Mouse (Mus musculus) 3T3-L1 (cell line): Measurements from ENCODE around the gene Ifnar1.

Experiments used
- DNase-seq: peaks from one replicate; pipeline ENCODE4 v3.0.0-alpha.2; 2015; ENCODE audit warnings: low read depth, low spot score

Gene Ifnar1

GRCm38 (mm10) chr16:91461066-91461638, 23.9 kb upstream of the Ifnar1 start:
- DNase-seq = no peak

- no peak for DNase-seq
Observed at GRCm38 (mm10) chr16:91461773-91462181, 23.3 kb upstream of the Ifnar1 start.

- DNase-seq = no peak
Observed at GRCm38 (mm10) chr16:91462644-91463043, 22.4 kb upstream of the Ifnar1 start.

DNA sequence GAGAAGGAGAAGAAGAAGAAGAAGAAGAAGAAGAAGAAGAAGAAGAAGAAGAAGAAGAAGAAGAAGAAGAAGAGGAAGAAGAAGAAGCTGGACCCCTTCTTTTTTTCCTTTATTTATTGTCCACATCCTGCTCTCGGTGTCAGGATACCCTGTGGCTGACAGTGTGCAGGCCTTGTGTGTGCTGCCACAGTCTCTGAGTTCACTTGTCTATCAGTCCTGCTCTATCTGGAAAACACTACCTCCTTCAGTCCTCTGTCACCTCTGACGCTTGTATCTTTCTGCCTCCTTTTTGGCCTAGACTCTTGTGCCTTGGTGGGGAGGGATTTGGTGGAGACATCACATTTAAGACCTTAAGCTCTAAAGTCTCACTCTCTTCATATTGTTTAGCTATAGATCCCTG, 21.6 kb upstream of the Ifnar1 start:
- DNase-seq = no peak

- DNase-seq = no peak
Observed at GRCm38 (mm10) chr16:91463836-91464400, 21.1 kb upstream of the Ifnar1 start.

DNA sequence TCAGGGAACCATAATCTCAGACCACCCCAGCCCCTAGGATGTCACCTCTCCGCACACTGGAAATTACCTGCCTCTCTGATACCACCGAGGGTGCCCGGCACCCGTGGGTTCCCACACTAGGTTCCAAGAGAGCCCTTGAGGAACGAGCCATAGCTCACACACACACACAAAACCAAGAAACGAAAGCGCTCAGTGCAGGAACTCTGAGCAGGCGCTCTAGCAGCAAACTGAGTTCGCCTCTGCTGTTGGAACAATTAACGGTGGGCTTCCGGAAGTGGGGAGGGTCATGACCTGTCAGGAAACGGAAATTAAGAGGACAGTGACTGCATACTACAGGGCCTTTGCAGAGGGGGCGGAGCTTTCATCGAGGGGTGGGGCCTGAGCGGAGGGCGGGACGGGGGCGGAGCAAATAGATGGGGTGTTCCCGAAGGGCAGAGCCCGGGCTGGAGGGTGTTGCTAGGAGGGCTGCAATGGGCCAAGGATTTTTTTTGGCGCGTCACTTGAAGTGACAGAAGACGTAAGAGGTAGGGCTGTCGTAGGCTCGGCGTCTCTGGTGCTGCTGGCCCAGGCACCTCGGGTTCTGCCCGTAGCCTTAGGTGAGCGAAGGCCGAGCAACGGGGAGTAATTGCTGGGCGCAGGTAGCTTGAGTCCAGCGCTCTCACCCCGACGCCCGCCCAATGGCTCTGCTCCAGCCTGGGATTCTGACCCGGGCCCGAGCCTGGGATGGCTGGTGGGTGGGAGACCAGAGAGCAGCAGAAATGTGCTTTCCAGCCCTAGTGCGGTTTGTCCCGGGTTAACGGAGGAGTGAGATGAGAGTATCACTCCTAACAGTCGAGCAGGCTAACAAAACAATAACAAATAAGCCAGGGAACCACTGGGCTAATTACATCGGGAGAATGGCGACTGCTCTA, 20.2 kb upstream of the Ifnar1 start:
- DNase-seq = peak; percentile 88

GRCm38 (mm10) chr16:91465505-91466240, 19.4 kb upstream of the Ifnar1 start:
- DNase-seq = no peak

DNA sequence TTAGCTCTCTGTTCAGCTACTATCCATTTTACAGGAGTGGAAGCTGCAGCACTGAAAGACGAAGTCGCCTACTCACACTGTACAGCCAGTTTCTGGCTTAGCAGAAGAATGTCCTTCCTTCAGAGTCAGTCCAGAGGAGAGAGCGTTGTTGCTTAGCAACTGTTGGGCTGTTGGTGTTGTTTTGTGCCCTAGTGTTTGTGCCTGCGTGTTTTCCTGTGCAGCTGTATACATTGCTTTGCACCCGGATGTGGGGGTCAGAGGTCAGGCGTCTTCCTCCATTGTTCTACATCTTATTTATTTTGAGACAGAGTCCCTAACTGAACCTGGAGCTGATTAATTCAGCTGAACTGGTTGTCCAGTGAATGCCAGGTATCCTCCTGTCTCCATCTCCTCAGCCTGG, 18.5 kb upstream of the Ifnar1 start:
- no peak for DNase-seq

- no peak for DNase-seq
Observed at GRCm38 (mm10) chr16:91470470-91470869, 14.6 kb upstream of the Ifnar1 start.

DNA sequence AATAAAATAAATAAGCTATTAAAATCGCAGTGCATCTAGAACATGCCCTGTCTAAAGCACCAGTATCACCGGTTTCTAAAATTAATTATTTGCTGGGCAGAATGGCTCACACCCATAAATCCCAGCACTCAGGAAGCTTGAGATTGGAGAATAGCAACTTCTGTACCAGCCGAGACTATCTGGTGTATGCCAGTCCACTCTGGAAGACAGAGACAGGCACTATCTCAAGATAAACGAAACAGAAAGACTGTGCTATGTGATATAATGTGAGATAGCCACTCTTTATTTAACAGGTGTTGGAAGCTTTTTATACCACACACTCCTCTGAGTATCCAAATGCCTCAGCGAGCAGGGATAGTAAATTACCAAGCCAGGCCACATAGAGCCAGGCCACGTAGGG, 13.6 kb upstream of the Ifnar1 start:
- no peak for DNase-seq

- no peak for DNase-seq
Observed at GRCm38 (mm10) chr16:91475753-91476152, 9.3 kb upstream of the Ifnar1 start.

DNA sequence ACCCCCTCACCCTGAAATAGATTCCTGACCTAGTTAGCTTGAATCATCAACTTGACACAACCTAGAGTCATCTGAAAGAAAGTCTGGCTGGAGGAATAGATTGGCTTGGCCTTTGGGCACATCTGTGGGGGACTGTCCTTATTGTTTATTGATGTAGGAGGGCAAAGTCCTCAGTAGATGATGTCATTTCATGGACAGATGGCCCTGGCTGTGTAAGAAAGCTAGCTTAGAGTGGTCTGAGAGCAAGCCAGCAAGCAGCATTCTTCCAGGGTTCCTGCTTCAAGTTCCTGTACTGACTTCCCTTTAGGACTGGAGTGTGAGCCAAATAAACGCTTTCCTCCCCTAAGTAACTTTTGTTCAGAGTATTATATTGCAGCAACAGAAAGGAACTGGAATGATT, 7.0 kb upstream of the Ifnar1 start:
- no peak for DNase-seq

DNA sequence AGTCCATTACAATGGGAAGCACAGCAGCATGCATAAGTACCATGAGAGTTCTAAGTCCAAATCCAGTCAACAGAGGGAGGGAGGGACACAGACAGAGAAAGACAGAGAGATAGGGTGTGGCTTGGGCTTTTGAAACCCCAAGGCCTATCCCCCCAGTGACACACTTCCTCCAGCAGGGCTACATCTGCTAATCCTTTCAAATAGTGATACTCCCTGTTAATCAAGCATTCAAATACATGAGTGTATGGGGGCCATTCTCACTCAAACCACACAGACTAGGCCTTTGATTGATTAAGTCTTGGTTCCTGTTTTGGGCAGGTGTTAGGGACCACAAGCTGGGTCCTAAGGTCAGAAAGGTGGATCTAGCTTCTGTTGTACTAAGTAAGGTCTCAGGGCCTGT, 4.5 kb upstream of the Ifnar1 start:
- DNase-seq = no peak

- no peak for DNase-seq
Observed at GRCm38 (mm10) chr16:91484387-91484786, 651 bp upstream of the Ifnar1 start.

GRCm38 (mm10) chr16:91485841-91486240, 803 bp downstream of the Ifnar1 start:
- peak; percentile 41 for DNase-seq

DNA sequence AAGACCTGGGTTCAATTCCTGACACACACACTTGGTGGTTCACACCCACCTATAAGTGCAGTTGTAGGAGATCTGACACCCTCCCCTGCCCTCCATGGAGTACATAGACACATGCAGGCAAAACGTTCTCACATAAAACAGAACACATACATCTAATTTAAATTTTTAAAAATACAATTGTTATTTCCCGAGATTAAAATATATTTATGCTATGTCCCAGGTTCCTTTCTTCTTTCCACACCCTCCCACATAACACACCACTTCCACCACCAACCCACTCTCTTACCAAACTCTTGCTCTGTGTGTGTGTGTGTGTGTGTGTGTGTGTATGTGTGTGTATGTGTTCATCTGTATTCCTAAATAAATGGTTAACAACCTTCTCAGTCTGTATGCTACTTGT, 3.0 kb downstream of the Ifnar1 start:
- no peak for DNase-seq

DNA sequence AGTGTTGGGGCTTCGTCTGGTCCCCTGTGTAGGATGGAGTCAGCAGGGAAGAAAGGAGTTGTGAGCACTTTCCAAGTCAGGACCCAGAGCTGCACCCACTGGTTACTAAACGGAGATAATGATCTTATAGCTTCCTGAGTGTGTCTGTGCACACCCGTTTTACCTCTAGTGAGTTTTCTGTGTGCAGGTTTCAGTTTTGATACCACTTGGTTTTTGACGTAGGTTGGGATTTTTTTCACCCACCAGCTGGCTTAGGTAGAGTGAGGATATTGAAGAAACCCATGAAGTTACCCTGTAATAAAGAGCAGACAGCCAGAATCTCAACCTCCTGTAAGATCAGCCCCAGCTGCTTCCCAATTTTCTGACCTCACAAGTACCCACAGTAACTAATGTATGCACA, 5.9 kb downstream of the Ifnar1 start:
- DNase-seq = no peak

GRCm38 (mm10) chr16:91491473-91491872, 6.4 kb downstream of the Ifnar1 start:
- no peak for DNase-seq

- DNase-seq = no peak
Observed at GRCm38 (mm10) chr16:91495501-91495900, 10.5 kb downstream of the Ifnar1 start.

DNA sequence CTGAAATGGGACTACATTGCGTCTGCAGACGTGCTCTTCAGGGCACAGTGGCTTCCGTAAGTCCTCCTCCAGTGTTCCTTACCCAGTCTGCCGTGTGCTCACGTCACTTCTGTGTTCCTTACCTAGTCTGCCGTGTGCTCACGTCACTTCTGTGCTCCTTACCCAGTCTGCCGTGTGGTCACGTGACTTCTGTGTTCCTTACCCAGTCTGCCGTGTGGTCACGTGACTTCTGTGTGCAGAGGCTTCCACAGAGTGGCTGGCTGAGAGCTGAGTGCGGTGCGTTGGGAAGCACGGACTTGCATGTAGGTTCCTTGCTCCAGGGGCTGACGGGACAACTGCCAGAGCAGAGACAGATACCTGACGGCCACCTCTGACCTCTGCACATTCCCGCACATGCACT, 11.2 kb downstream of the Ifnar1 start:
- no peak for DNase-seq

DNA sequence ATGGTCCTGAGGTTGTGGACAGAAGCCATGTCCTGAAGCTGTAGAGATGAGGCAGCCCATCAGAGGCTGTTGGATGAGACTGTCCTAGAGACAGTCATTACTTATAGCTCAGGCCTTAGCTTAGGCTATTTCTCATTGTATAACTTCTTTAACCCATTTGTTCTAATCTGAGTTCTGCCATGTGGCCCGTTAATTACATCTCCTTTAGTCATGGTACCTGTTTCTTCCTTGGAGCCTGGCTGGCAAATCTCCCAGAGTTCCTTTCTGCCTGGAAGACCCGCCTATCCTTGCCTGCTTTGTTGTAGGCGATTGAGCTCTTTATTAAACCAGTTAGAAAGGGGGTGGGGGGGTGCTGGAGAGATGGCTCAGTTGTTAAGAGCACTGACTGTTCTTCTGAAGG, 11.7 kb downstream of the Ifnar1 start:
- no peak for DNase-seq

DNA sequence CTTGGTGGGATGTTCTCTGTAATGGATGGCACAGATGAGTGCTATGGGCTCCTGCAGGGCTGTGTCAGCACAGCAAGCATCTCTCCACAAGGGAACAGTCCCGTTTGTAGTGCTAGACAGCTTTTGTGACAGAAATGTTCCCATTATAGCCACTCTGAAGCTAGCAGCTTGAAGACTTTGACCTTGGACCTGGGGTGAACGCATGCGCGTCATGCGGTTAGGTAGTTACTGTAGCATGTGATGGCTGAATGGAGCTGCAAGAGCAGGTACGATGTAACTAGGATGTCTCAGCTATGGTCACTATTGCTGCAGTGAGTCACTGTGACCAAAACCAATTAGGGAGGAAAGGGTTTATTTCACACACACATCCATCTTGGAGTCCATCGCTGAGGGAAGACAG, 13.0 kb downstream of the Ifnar1 start:
- no peak for DNase-seq
